ENCODE assay signal across 25 mouse cellular contexts in the genomic region with DNA sequence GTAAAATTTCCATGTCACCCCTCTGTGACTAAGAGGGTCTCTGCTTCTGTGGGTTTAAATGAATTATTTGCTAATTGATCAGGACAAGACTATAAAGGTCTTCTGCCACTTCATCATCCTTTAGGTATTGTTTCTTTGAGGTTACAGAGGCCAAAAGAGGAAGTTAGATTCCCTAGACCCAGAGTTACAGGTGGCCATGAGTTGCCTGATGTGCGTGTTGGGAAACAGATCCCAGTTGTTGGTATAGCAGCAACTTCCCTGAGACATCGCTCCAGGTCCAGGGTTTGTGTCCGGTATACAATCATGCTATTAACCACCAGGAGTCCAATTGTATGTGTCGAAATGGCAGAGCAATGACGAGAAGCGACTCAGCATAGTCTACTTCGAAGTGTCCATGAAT.
"Had no signal": no experiment of that assay in that cellular context is flagged by ENCODE, and none has a peak within 500 bp of the region (broad histone marks: within the 10 kb centered on the region; RNA-seq: fewer than 3 reads in every experiment).

No protein-coding gene starts in this region.

- H3K36me3 ChIP-seq: hindbrain, embryonic 10.5 days; hindbrain, embryonic 12.5 days; intestine, embryonic 15.5 days; limb, embryonic 10.5 days; limb, embryonic 12.5 days; liver, embryonic 13.5 days had no signal

- H3K9ac ChIP-seq: heart, embryonic 12.5 days; hindbrain, embryonic 12.5 days; hindbrain, embryonic 14.5 days; intestine, embryonic 15.5 days; limb, embryonic 12.5 days; liver, embryonic 13.5 days had no signal

- H3K27ac ChIP-seq: heart, adult 2 months; hindbrain, embryonic 10.5 days; hindbrain, embryonic 12.5 days; hindbrain, embryonic 14.5 days; intestine, embryonic 15.5 days; layer of hippocampus, adult 2 months; left cerebral cortex, adult 2 months; limb, embryonic 10.5 days; limb, embryonic 12.5 days; liver, embryonic 13.5 days had no signal

- H3K4me1 ChIP-seq: heart, embryonic 12.5 days; hindbrain, embryonic 12.5 days; intestine, embryonic 15.5 days; limb, embryonic 12.5 days; liver, embryonic 13.5 days had no signal

- H3K4me2 ChIP-seq: heart, embryonic 12.5 days; hindbrain, embryonic 12.5 days; hindbrain, embryonic 14.5 days; intestine, embryonic 15.5 days; limb, embryonic 12.5 days; liver, embryonic 11.5 days; liver, embryonic 13.5 days had no signal

- H3K9me3 ChIP-seq: heart, embryonic 12.5 days; hindbrain, embryonic 10.5 days; hindbrain, embryonic 12.5 days; intestine, embryonic 15.5 days; limb, embryonic 10.5 days; limb, embryonic 12.5 days; liver, embryonic 13.5 days had no signal

- H3K27me3 ChIP-seq: hindbrain, embryonic 12.5 days; intestine, embryonic 15.5 days; liver, embryonic 13.5 days had no signal

- H3K4me3 ChIP-seq: heart, adult 2 months; heart, embryonic 12.5 days; hindbrain, embryonic 10.5 days; hindbrain, embryonic 12.5 days; intestine, embryonic 15.5 days; layer of hippocampus, adult 2 months; left cerebral cortex, adult 2 months; limb, embryonic 10.5 days; limb, embryonic 12.5 days; liver, embryonic 13.5 days had no signal

- ATAC-seq: hindbrain, embryonic 16.5 days; inflammation-experienced regulatory T-cells, adult 6 months; intestine, embryonic 15.5 days; intestine, postnatal 0 days had no signal

- DNase-seq: gastrocnemius, postnatal 14 days; gastrocnemius, postnatal 36 days; heart, adult 2 months; heart, postnatal 10 days; heart, postnatal 4 days; kidney, adult 18-20 months; kidney, adult 8-10 months; kidney, postnatal 10 days; kidney, postnatal 25 days; kidney, postnatal 4 days; liver; liver, embryonic 13.5 days had no signal
